Mouse (Mus musculus): ENCODE measurements at regions not wholly inside any gene's neighbourhood (a gene's known extent, or its start where the extent isn't known, plus 50 kb on each side); places are given as distances from the start of the nearest gene placed in this dataset.

- TF ChIP-seq CTCF (conservative IDR thresholded peaks at IDR 0.05 in 1 of 2, IDR thresholded peaks at IDR 0.05 in 1 of 2; ENCODE audit: low read depth in 2 of 2, low read length in 2 of 2) (no peak), JUND (conservative IDR thresholded peaks at IDR 0.05; ENCODE audit: low read depth, low read length) (no peak), MYC (IDR thresholded peaks at IDR 0.05; ENCODE audit: low read depth, low read length) (no peak), CHD2 (IDR thresholded peaks at IDR 0.05; ENCODE audit: low read length) (no peak), PAX5 (IDR thresholded peaks at IDR 0.05; ENCODE audit: low read length) (no peak), RAD21 (IDR thresholded peaks at IDR 0.05; ENCODE audit: low read depth, low read length) (no peak)
Measured at GRCm38 (mm10) chr6:93363846-93364245, 420.6 kb upstream of the Adamts9 start.
